Mouse (Mus musculus): ENCODE results near the gene Kif3c. TPM values are rescaled to one million over a fixed set of nuclear protein-coding genes. Genes with fewer than 3 reads are reported as not detected.

Gene Kif3c
- total and polyA plus RNA-seq, 3 experiments, result 2.5 to 5.6 TPM; not detected in 1

- H3K36me3 ChIP-seq (ENCODE audit: control insufficient read depth in 1 of 2, insufficient read depth in 2 of 2, low read length in 2 of 2), result no peaks in the 10 kb centered on the region
- H3K9ac ChIP-seq (ENCODE audit: control insufficient read depth, low read depth, low read length, poor library complexity, severe bottlenecking), result no peak overlapping the region
- H3K79me2 ChIP-seq (ENCODE audit: control insufficient read depth, insufficient read depth, low read length, poor library complexity), result no peaks in the 10 kb centered on the region
- H3K27ac ChIP-seq (ENCODE audit: control insufficient read depth, low read depth, low read length), result no peak overlapping the region
- TF ChIP-seq ZC3H11A (IDR thresholded peaks at IDR 0.05; ENCODE audit: low read depth, low read length), result no peak
- TF ChIP-seq NRF1 (IDR thresholded peaks at IDR 0.05; ENCODE audit: insufficient read depth, low read depth, low read length, poor library complexity, severe bottlenecking), result no peak
- no peak for TF ChIP-seq CTCF (IDR thresholded peaks at IDR 0.05 in 2 of 3, conservative IDR thresholded peaks at IDR 0.05 in 1 of 3; ENCODE audit: control insufficient read depth in 1 of 3, insufficient read depth in 1 of 3, low read depth in 2 of 3, low read length in 3 of 3, poor library complexity in 1 of 3, severe bottlenecking in 1 of 3)
- no peak for TF ChIP-seq MYC (IDR thresholded peaks at IDR 0.05; ENCODE audit: low read depth, low read length)
- no peak for TF ChIP-seq ZMIZ1 (IDR thresholded peaks at IDR 0.05; ENCODE audit: low read depth, low read length)
- no peak for TF ChIP-seq TBP (IDR thresholded peaks at IDR 0.05; ENCODE audit: low read depth, low read length)
- TF ChIP-seq USF2 (IDR thresholded peaks at IDR 0.05; ENCODE audit: borderline replicate concordance in 1 of 2, insufficient read depth in 1 of 2, low read depth in 1 of 2, low read length in 2 of 2), result no peak
- no peak for TF ChIP-seq GATA1 (IDR thresholded peaks at IDR 0.05; ENCODE audit: low read depth, low read length)
- no peak for TF ChIP-seq POLR2AphosphoS2 (IDR thresholded peaks at IDR 0.05; ENCODE audit: low read length)
- no peak for TF ChIP-seq POLR2AphosphoS5 (IDR thresholded peaks at IDR 0.05; ENCODE audit: borderline replicate concordance, low read depth, low read length)
- TF ChIP-seq HCFC1 (IDR thresholded peaks at IDR 0.05; ENCODE audit: low read depth, low read length), result no peak
- no peak for TF ChIP-seq RCOR1 (IDR thresholded peaks at IDR 0.05; ENCODE audit: low read depth, low read length)
- no peak for TF ChIP-seq POLR2A (IDR thresholded peaks at IDR 0.05; ENCODE audit: control insufficient read depth in 1 of 2, insufficient read depth in 1 of 2, low read depth in 1 of 2, low read length in 2 of 2, poor library complexity in 1 of 2)
- TF ChIP-seq CHD2 (IDR thresholded peaks at IDR 0.05; ENCODE audit: low read length), result no peak
- TF ChIP-seq MXI1 (IDR thresholded peaks at IDR 0.05; ENCODE audit: low read depth, low read length), result no peak
- TF ChIP-seq UBTF (IDR thresholded peaks at IDR 0.05; ENCODE audit: borderline replicate concordance, insufficient read depth, low read depth, low read length), result no peak
- no peaks in the 10 kb centered on the region for H3K27me3 ChIP-seq (ENCODE audit: control insufficient read depth in 1 of 2, insufficient read depth in 2 of 2, low read length in 2 of 2)
- H3K4me1 ChIP-seq (ENCODE audit: control insufficient read depth in 1 of 2, insufficient read depth in 2 of 2, low read length in 2 of 2), result no peaks in the 10 kb centered on the region
- no peak overlapping the region for H3K4me3 ChIP-seq (ENCODE audit: control insufficient read depth in 1 of 2, insufficient read depth in 1 of 2, low read depth in 2 of 2, low read length in 2 of 2)
- no peak for DNase-seq (ENCODE audit: low read depth, low spot score)
- no peaks in the 10 kb centered on the region for H3K9me3 ChIP-seq (replicated peaks; ENCODE audit: insufficient read depth, low read length)
Observed at GRCm38 (mm10) chr12:3350136-3350535, 14.8 kb upstream of the Kif3c start.

DNA sequence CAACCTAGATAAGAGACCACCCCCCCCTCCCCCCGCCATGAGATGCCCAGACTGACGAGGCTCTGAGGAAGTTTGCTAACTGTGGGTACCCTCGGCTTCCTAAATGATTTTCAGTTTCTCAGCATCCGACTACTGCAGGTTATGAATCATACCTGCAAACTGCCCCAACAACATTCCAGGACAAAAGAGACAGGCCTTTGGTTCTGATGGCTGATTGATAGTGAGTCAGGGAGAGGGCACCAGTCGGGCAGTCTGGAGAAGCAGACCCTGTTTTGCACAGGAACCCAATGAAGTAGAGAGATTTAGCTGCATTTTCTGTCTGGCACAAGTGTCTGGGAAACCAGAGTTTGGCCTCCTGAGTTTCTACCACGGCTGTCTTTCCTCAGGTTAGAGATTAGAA is 12.7 kb upstream of the Kif3c start:
- Histone ChIP-seq H3K4me1 (ENCODE audit: control insufficient read depth in 1 of 2, insufficient read depth in 2 of 2, low read length in 2 of 2) (no peaks in the 10 kb centered on the region), H3K79me2 (ENCODE audit: control insufficient read depth, insufficient read depth, low read length, poor library complexity) (no peaks in the 10 kb centered on the region), H3K27ac (ENCODE audit: control insufficient read depth, low read depth, low read length) (no peak overlapping the region), H3K9me3 (replicated peaks; ENCODE audit: insufficient read depth, low read length) (no peaks in the 10 kb centered on the region), H3K36me3 (ENCODE audit: control insufficient read depth in 1 of 2, insufficient read depth in 2 of 2, low read length in 2 of 2) (no peaks in the 10 kb centered on the region), H3K4me3 (ENCODE audit: control insufficient read depth in 1 of 2, insufficient read depth in 1 of 2, low read depth in 2 of 2, low read length in 2 of 2) (no peak overlapping the region), H3K27me3 (ENCODE audit: control insufficient read depth in 1 of 2, insufficient read depth in 2 of 2, low read length in 2 of 2) (no peaks in the 10 kb centered on the region), H3K9ac (ENCODE audit: control insufficient read depth, low read depth, low read length, poor library complexity, severe bottlenecking) (no peak overlapping the region)
- TF ChIP-seq TBP (IDR thresholded peaks at IDR 0.05; ENCODE audit: low read depth, low read length) (no peak), CHD1 (IDR thresholded peaks at IDR 0.05; ENCODE audit: low read depth, low read length) (no peak), HCFC1 (IDR thresholded peaks at IDR 0.05; ENCODE audit: low read depth, low read length) (no peak), BHLHE40 (IDR thresholded peaks at IDR 0.05; ENCODE audit: borderline replicate concordance, low read depth, low read length) (no peak), TAL1 (IDR thresholded peaks at IDR 0.05; ENCODE audit: low read length) (no peak), SIN3A (IDR thresholded peaks at IDR 0.05; ENCODE audit: low read length) (no peak), CHD2 (IDR thresholded peaks at IDR 0.05; ENCODE audit: low read length) (no peak)
- DNase-seq (ENCODE audit: low read depth, low spot score), result no peak
